Mouse (Mus musculus) brain, embryonic 14.5 days (tissue): ENCODE data around the gene Appbp2. TPM values are rescaled to one million over a fixed set of nuclear protein-coding genes. Genes with fewer than 3 reads are reported as not detected.
A peak's percentile ranks its signal among the peaks of the same experiment; 100 is the strongest.

Experiments used
- DNase-seq: peaks from one replicate; pipeline ENCODE4 v3.0.0-alpha.2; 2011; ENCODE audit warnings: low read depth
- CTCF ChIP-seq: fragments of 200-500 bp; IDR thresholded peaks from 2 replicates; pipeline ENCODE4 v1.5.1; 2012; ENCODE audit warnings: inconsistent platforms, mild to moderate bottlenecking, moderate library complexity, borderline replicate concordance; ENCODE audit not compliant: insufficient read depth, insufficient read length; ENCODE audit errors: extremely low read depth
- POLR2A ChIP-seq: fragments of 200-500 bp; IDR thresholded peaks from 2 replicates; pipeline ENCODE4 v1.6.1; 2012; ENCODE audit warnings: mild to moderate bottlenecking, inconsistent platforms, borderline replicate concordance; ENCODE audit not compliant: poor library complexity, insufficient read depth, insufficient read length, severe bottlenecking; ENCODE audit errors: extremely low read depth
- polyA plus RNA-seq: library from polyadenylated mRNA; depleted of rRNA; stranded (reverse); fragments of >200 nt; gene quantifications from 2 replicates; pipeline ENCODE4 v1.2.3, GENCODE M21; 2012

Gene Appbp2
- polyA plus RNA-seq, 1 experiment = 43.0 TPM

GRCm38 (mm10) chr11:85253006-85253405 is 18.1 kb upstream of the Appbp2 start:
- DNase-seq = no peak
- TF ChIP-seq POLR2A (no peak), CTCF (no peak)

- no peak for DNase-seq
- TF ChIP-seq CTCF (no peak), POLR2A (no peak)
These were observed 17.0 kb upstream of the Appbp2 start for GRCm38 (mm10) chr11:85251955-85252354.

GRCm38 (mm10) chr11:85250467-85250866 is 15.5 kb upstream of the Appbp2 start:
- DNase-seq = no peak
- TF ChIP-seq POLR2A (no peak), CTCF (no peak)

- DNase-seq = no peak
- TF ChIP-seq POLR2A (no peak), CTCF (no peak)
These were observed 14.4 kb upstream of the Appbp2 start for GRCm38 (mm10) chr11:85249338-85249737.

GRCm38 (mm10) chr11:85248151-85248550 is 13.2 kb upstream of the Appbp2 start:
- TF ChIP-seq CTCF = no peak
- no peak for TF ChIP-seq POLR2A
- DNase-seq = no peak

- TF ChIP-seq CTCF (no peak), POLR2A (no peak)
- DNase-seq = no peak
These were observed 6.3 kb upstream of the Appbp2 start for GRCm38 (mm10) chr11:85241226-85241625.

GRCm38 (mm10) chr11:85240211-85240610 is 5.3 kb upstream of the Appbp2 start:
- TF ChIP-seq CTCF (no peak), POLR2A (no peak)

GRCm38 (mm10) chr11:85234363-85234989 is 454 bp downstream of the Appbp2 start:
- TF ChIP-seq CTCF = no peak
- TF ChIP-seq POLR2A = peak; percentile 40
- peak; percentile 92 for DNase-seq

More at GRCm38 (mm10) chr11:85240211-85240610, 5.3 kb upstream of the Appbp2 start:
- no peak for DNase-seq

GRCm38 (mm10) chr11:85233676-85234210 is 1.2 kb downstream of the Appbp2 start:
- DNase-seq = peak; percentile 12
- TF ChIP-seq CTCF (no peak), POLR2A (no peak)

- no peak for DNase-seq
- TF ChIP-seq CTCF = no peak
- no peak for TF ChIP-seq POLR2A
These were observed 11.7 kb downstream of the Appbp2 start for GRCm38 (mm10) chr11:85223248-85223647.

GRCm38 (mm10) chr11:85222561-85222960 is 12.4 kb downstream of the Appbp2 start:
- DNase-seq = no peak
- TF ChIP-seq CTCF (no peak), POLR2A (no peak)

GRCm38 (mm10) chr11:85219014-85219413 is 15.9 kb downstream of the Appbp2 start:
- TF ChIP-seq POLR2A (no peak), CTCF (no peak)
- no peak for DNase-seq

- TF ChIP-seq CTCF = no peak
- no peak for TF ChIP-seq POLR2A
- DNase-seq = no peak
These were observed 20.3 kb downstream of the Appbp2 start for GRCm38 (mm10) chr11:85214679-85215078.

- no peak for DNase-seq
- TF ChIP-seq POLR2A = no peak
- TF ChIP-seq CTCF = no peak
These were observed 21.7 kb downstream of the Appbp2 start for GRCm38 (mm10) chr11:85213215-85213614.
